Mouse (Mus musculus) heart, embryonic 14.5 days (tissue): ENCODE results near the gene Tbc1d16. TPM values are rescaled to one million over a fixed set of nuclear protein-coding genes. Genes with fewer than 3 reads are reported as not detected.

ENCODE experiments used
- ATAC-seq: fragments of 200-750 bp; cut with Nextera tagmentation; 2 replicates; pipeline ENCODE4 v1.8.0; 2017; ENCODE audit warnings: low read depth, moderate TSS enrichment; ENCODE audit not compliant: insufficient number of reproducible peaks, insufficient read depth, low FRiP score
- H3K27ac ChIP-seq, 2 experiments: fragments of 200-500 bp in 1 of 2; fragments of 300-500 bp in 1 of 2; sonication (generic) in 1 of 2; replicated peaks in 1 of 2; 2 replicates each; pipeline ENCODE4 v1.5.1; 2012 to 2014; ENCODE audit warnings: low read depth in 2 of 2, low read length in 2 of 2, control low read depth in 1 of 2, mild to moderate bottlenecking in 1 of 2, mixed read lengths in 1 of 2; ENCODE audit not compliant: control insufficient read depth in 1 of 2, insufficient read depth in 1 of 2
- H3K27me3 ChIP-seq: fragments of 300-500 bp; sonication (generic); 2 replicates; pipeline ENCODE4 v1.6.1; 2014; ENCODE audit warnings: mild to moderate bottlenecking, low read length, control low read depth; ENCODE audit not compliant: control insufficient read depth, insufficient read depth
- H3K36me3 ChIP-seq: fragments of 300-500 bp; sonication (generic); 2 replicates; pipeline ENCODE4 v1.6.1; 2014; ENCODE audit warnings: mild to moderate bottlenecking, control low read depth, low read length, mixed read lengths; ENCODE audit not compliant: control insufficient read depth, insufficient read depth
- H3K4me1 ChIP-seq, 2 experiments: fragments of 200-500 bp in 1 of 2; fragments of 300-500 bp in 1 of 2; sonication (generic) in 1 of 2; 2 replicates each; pipeline ENCODE4 v1.6.1; 2012 to 2014; ENCODE audit warnings: low read length in 2 of 2, control low read depth in 1 of 2, mixed read lengths in 1 of 2; ENCODE audit not compliant: control insufficient read depth in 2 of 2, insufficient read depth in 2 of 2
- H3K4me2 ChIP-seq: fragments of 300-500 bp; sonication (generic); 2 replicates; pipeline ENCODE4 v1.6.1; 2014; ENCODE audit warnings: mild to moderate bottlenecking, low read length
- H3K4me3 ChIP-seq, 2 experiments: fragments of 200-500 bp in 1 of 2; fragments of 300-500 bp in 1 of 2; sonication (generic) in 1 of 2; 2 replicates each; pipeline ENCODE4 v1.5.1; 2012 to 2014; ENCODE audit warnings: low read length in 2 of 2, mild to moderate bottlenecking in 2 of 2, control low read depth in 1 of 2, low read depth in 1 of 2, moderate library complexity in 1 of 2; ENCODE audit not compliant: control insufficient read depth in 1 of 2, insufficient read depth in 1 of 2
- H3K9ac ChIP-seq: fragments of 300-500 bp; sonication (generic); 2 replicates; pipeline ENCODE4 v1.6.1; 2014; ENCODE audit warnings: mild to moderate bottlenecking, low read length
- H3K9me3 ChIP-seq: fragments of 300-500 bp; sonication (generic); 2 replicates; pipeline ENCODE4 v1.6.1; 2016; ENCODE audit warnings: low read length, control low read depth; ENCODE audit not compliant: control insufficient read depth
- WGBS: fragments of 180-500 bp; shearing (Covaris S2); extraction: QIAGEN DNeasy Blood & Tissue Kit; methylation state at CpG from one replicate; pipeline ENCODE4 v1.1.7; 2014; 5-methylcytosine and 5-hydroxymethylcytosine counted together
- polyA plus RNA-seq: library from polyadenylated mRNA; unstranded; fragments of >200 nt; fragmentation: Nextera tagmentation; extraction: Ambion mirVana; gene quantifications from 2 replicates; pipeline ENCODE4 v1.2.1, GENCODE M21; 2014

Gene Tbc1d16
- polyA plus RNA-seq, 1 experiment from 2014 or later = 10.3 TPM

DNA sequence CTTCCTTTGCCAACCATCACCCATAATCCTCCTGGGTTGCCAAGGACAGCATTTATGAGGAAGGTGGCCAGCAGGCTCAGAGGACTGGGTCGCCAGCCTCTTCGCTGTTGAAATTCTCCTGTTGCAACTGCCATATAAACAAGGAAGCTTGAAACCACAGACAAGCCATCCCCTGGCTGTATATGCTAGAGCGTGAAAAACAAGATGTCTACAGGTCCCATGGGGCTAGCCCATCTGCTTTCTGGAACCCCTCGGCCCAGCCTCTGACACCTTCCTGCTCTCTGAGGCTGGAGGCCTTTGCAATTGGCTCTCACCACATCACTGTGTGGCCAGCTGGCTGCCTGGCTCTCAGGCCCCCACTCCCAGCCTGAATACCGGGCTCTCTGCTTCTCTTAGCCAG lies 105.9 kb downstream of the Tbc1d16 start:
- Histone ChIP-seq H3K9ac (no peak overlapping the region), H3K27ac (no peak overlapping the region), H3K4me1 (peaks cover 26 to 35% of the 10 kb centered on the region in 2 experiments), H3K27me3 (no peaks in the 10 kb centered on the region), H3K4me3 (no peak overlapping the region), H3K36me3 (no peaks in the 10 kb centered on the region), H3K9me3 (no peaks in the 10 kb centered on the region), H3K4me2 (no peak overlapping the region)
- no peak for ATAC-seq
- WGBS = 87% methylated on average over 5 of the region's 5 CpGs

GRCm38 (mm10) chr11:119118905-119119304 lies 109.4 kb downstream of the Tbc1d16 start:
- Histone ChIP-seq H3K4me2 (no peak overlapping the region), H3K4me1 (peaks cover 14 to 15% of the 10 kb centered on the region in 2 experiments), H3K27ac (no peak overlapping the region), H3K36me3 (no peaks in the 10 kb centered on the region), H3K9me3 (no peaks in the 10 kb centered on the region), H3K4me3 (no peak overlapping the region), H3K27me3 (no peaks in the 10 kb centered on the region; the same call in 1 of the 2 replicates), H3K9ac (no peak overlapping the region)
- no peak for ATAC-seq
- 43% methylated on average over 7 of the region's 7 CpGs for WGBS

- 56% methylated on average over 7 of the region's 7 CpGs for WGBS
- H3K27ac ChIP-seq = no peak overlapping the region
- H3K4me2 ChIP-seq = no peak overlapping the region
- H3K36me3 ChIP-seq = no peaks in the 10 kb centered on the region
- peaks cover 11 to 15% of the 10 kb centered on the region in 2 experiments; a peak in 3 of 4 replicates for H3K4me1 ChIP-seq
- H3K9ac ChIP-seq = no peak overlapping the region
- H3K27me3 ChIP-seq = no peaks in the 10 kb centered on the region; the same call in 1 of the 2 replicates
- no peak for ATAC-seq
- no peaks in the 10 kb centered on the region for H3K9me3 ChIP-seq
- no peak overlapping the region for H3K4me3 ChIP-seq
Observed at GRCm38 (mm10) chr11:119117945-119118344, 110.4 kb downstream of the Tbc1d16 start.

GRCm38 (mm10) chr11:119116992-119117391 lies 111.3 kb downstream of the Tbc1d16 start:
- no peak overlapping the region for H3K4me3 ChIP-seq
- H3K27me3 ChIP-seq = no peaks in the 10 kb centered on the region; the same call in 1 of the 2 replicates
- no peak overlapping the region for H3K27ac ChIP-seq
- peaks cover 11 to 15% of the 10 kb centered on the region in 2 experiments; a peak in 3 of 4 replicates for H3K4me1 ChIP-seq
- H3K4me2 ChIP-seq = no peak overlapping the region
- no peaks in the 10 kb centered on the region for H3K36me3 ChIP-seq
- H3K9ac ChIP-seq = no peak overlapping the region
- WGBS = 47% methylated on average over 4 of the region's 4 CpGs
- H3K9me3 ChIP-seq = no peaks in the 10 kb centered on the region
- no peak for ATAC-seq

- no peak overlapping the region for H3K27ac ChIP-seq
- H3K4me1 ChIP-seq = peaks cover 4 to 5% of the 10 kb centered on the region in 2 experiments; a peak in 2 of 4 replicates
- no peaks in the 10 kb centered on the region for H3K9me3 ChIP-seq
- no peak overlapping the region for H3K4me2 ChIP-seq
- H3K27me3 ChIP-seq = no peaks in the 10 kb centered on the region; the same call in 1 of the 2 replicates
- no peaks in the 10 kb centered on the region for H3K36me3 ChIP-seq
- ATAC-seq = no peak
- H3K9ac ChIP-seq = no peak overlapping the region
- H3K4me3 ChIP-seq = no peak overlapping the region
Observed at GRCm38 (mm10) chr11:119112721-119113120, 115.6 kb downstream of the Tbc1d16 start.

GRCm38 (mm10) chr11:119111345-119111744 lies 117.0 kb downstream of the Tbc1d16 start:
- no peak overlapping the region for H3K9ac ChIP-seq
- H3K4me3 ChIP-seq = no peak overlapping the region
- H3K9me3 ChIP-seq = no peaks in the 10 kb centered on the region
- H3K27ac ChIP-seq = no peak overlapping the region
- peaks cover 1 to 3% of the 10 kb centered on the region in 2 experiments; a peak in 3 of 4 replicates for H3K4me1 ChIP-seq
- no peak overlapping the region for H3K4me2 ChIP-seq
- no peaks in the 10 kb centered on the region for H3K36me3 ChIP-seq
- 17% methylated on average over 7 of the region's 7 CpGs for WGBS
- ATAC-seq = no peak
- H3K27me3 ChIP-seq = no peaks in the 10 kb centered on the region; the same call in 1 of the 2 replicates

DNA sequence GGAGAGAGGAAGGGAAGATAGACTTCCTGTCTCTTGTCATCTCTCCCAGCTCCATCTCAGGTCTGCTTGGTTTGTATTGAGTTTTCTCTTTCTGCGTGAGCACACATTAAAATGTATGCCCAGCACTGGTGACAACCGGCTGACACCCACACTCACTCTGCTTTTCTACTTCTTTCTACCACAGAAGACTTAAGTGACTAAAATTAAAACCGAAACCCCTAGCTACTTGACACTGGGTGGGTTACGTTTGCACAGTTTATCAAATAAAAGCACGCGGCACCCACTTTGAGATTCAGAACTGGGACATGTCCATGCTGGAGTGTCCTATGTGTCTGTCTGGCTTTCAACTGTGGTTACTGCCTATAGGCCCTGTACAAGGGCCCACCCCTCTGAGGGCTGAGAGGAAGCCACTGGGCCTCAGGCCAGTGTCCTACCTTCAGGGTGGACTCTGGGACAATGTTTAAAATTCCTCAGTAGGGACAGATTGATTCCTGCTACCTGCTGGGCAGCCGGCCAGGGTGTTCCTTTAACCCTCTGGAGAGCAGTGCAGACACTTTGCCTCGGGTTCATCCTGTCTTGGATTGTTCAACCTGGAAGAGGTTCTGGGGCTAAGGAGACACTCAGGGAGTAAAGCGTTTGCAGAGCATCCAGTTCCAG lies 118.8 kb downstream of the Tbc1d16 start:
- no peak overlapping the region for H3K9ac ChIP-seq
- H3K27me3 ChIP-seq = no peaks in the 10 kb centered on the region; the same call in 1 of the 2 replicates
- 73% methylated on average over 9 of the region's 9 CpGs for WGBS
- no peak overlapping the region for H3K4me3 ChIP-seq
- H3K4me2 ChIP-seq = no peak overlapping the region
- H3K27ac ChIP-seq = no peak overlapping the region
- no peaks in the 10 kb centered on the region for H3K36me3 ChIP-seq
- no peaks in the 10 kb centered on the region for H3K9me3 ChIP-seq
- H3K4me1 ChIP-seq = peaks cover 13 to 16% of the 10 kb centered on the region in 2 experiments
- no peak for ATAC-seq
